Mouse (Mus musculus) 3T3-L1 (cell line): ENCODE results near the gene Hmbs.
"Not testable (repeated sequence)": the region's sequence is repeated elsewhere in the genome, so short reads cannot be mapped to it uniquely, and the experiment has no call there.

Source experiments
- DNase-seq: peaks from one replicate; pipeline ENCODE4 v3.0.0-alpha.2; 2015; ENCODE audit warnings: low read depth, low spot score

Gene Hmbs

GRCm38 (mm10) chr9:44343781-44344421 is at the start of gene Hmbs:
TSS of gene Hmbs (minus strand) at chr9:44344228.
- DNase-seq, result peak; percentile 92

DNA sequence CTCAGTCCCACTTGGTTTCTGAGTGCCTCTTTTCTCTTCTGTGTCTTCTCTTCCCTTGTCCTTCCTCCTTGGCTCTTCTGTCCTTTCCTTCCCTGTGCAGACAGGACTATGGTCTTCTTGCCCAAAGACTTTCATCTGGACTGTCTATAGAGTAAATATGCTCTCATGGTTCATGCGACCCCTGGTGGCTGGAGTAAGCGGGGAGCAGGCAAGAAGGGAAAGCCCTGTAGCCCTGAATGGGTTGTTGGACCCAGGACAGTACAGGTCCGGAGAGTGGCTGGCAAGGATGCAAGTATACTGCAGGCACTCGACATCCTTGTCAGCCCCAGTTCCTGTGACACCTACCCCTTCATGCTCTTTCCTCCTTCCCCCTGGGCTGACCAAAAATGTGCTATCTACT is 47.4 kb upstream of the Hmbs start:
- peak; percentile 77 for DNase-seq

DNA sequence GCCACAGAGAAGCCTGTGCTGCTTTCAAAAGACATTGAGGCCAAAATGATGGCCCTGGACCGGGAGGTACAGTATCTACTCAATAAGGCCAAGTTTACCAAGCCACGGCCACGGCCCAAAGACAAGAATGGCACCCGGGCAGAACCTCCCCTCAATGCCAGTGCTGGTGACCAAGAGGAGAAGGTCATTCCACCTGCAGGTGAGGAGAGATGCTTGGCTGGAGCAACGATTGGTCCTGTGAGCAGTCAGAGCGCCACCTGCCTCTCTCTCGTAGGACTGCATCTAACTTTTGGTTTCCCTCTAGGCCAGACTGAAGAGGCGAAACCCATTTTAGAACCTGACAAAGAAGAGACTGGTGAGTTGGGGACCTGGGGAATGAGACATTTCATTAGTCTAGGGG is 45.2 kb upstream of the Hmbs start:
- peak; percentile 67 for DNase-seq

GRCm38 (mm10) chr9:44387221-44387620 is 43.2 kb upstream of the Hmbs start:
- DNase-seq, result no peak

- DNase-seq, result no peak
These were observed 40.6 kb upstream of the Hmbs start for GRCm38 (mm10) chr9:44384596-44384995.

- DNase-seq, result no peak
These were observed 35.8 kb upstream of the Hmbs start for GRCm38 (mm10) chr9:44379862-44380261.

DNA sequence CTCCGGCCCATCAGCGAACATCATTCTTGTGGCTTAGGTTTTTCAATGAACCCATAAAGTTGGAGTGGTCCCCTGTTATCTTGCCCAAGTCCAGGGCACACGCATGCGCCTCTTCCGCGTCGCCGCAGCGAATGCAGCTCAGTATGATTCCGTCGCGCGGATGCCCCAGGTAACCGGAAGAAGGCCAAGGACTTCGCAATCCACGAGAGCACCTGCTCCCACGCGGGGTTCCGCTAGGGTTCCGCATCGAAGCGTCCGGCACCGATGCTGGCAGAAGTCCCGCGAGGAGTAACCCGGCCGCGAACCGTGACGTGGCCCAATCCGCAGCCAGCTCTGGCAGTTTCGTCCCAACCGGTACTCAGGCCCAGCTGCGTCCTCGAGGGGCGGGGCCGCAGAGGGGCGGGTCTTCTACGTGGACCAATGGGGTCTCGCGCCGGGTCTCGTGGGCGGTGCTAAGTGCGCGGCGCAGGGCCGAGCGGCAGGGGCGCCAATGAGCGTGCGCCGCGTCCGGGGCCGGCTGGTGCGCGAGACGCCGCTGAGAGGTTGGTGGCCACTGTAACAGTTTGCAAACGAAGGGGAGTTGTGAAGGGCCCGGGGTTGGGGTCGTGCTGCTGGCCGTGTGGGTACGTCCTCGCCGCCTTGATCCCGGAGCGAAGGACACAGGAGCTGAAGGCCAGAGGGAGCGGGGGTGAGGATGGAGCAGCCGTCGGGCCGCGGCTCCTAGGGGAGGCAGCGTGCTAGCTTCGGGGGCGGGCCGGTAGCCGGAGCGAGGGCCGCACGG is 35.2 kb upstream of the Hmbs start, which contains the start of gene Hyou1:
Gene Hyou1 (plus strand): TSS at position 437 of the 781 bp plus-strand sequence.
- peak; percentile 96 for DNase-seq

GRCm38 (mm10) chr9:44378153-44378730 is 34.2 kb upstream of the Hmbs start:
- DNase-seq, result no peak

- not testable (repeated sequence) for DNase-seq
These were observed 33.3 kb upstream of the Hmbs start for GRCm38 (mm10) chr9:44377335-44377734.

- no peak for DNase-seq
These were observed 32.1 kb upstream of the Hmbs start for GRCm38 (mm10) chr9:44376141-44376540.

DNA sequence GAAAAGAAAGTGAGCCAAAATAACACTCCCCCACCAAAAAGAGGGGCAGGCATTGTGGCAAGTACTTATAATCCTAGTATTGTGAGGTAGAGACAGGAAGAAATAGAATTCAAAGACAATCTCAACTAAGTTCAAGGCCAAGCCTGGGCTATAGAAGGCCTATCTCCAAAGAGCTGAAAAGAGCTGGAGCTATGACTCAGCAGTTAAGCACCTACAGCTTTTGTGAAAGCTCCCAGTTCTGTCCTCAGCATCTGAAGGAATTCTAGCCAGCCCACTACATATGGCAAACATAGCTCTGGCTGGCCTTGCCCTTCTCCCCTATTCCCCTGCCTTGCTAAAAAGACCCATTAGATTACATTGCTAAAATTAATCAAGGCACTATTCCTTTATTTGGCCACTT is 29.4 kb upstream of the Hmbs start:
- DNase-seq, result no peak

DNA sequence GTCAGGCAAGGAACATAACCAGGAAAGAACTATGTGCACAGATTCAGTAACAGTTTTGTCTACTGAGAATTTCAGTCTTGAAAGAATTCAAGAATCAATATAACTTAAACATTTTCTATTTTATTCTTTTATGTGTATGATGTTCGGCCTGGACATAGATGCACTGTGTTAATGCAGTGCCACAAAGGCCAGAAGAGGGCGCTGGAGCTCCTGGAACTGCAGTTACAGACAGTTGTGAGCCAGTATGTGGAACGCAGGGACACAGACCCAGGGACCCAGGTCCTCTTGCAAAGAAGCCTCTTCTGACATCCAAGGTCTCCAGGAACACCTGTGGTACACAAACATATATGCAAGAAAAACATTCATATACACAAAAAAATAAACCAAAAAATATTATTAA is 20.5 kb upstream of the Hmbs start:
- DNase-seq, result peak; percentile 44

DNA sequence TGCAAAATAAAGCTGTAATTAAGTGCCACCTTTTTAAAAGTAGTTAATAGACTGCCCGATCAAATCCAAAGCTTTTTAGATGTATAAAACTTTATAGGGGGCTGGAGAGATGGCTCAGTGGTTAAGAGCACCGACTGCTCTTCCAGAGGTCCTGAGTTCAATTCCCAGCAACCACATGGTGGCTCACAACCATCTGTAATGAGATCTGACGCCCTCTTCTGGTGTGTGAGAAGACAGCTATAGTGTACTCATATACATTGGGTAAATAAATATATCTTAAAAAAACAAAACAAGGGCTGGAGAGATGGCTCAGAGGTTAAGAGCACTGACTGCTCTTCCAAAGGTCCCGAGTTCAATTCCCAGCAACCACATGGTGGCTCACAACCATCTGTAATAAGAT is 17.9 kb upstream of the Hmbs start:
- not testable (repeated sequence) for DNase-seq

DNA sequence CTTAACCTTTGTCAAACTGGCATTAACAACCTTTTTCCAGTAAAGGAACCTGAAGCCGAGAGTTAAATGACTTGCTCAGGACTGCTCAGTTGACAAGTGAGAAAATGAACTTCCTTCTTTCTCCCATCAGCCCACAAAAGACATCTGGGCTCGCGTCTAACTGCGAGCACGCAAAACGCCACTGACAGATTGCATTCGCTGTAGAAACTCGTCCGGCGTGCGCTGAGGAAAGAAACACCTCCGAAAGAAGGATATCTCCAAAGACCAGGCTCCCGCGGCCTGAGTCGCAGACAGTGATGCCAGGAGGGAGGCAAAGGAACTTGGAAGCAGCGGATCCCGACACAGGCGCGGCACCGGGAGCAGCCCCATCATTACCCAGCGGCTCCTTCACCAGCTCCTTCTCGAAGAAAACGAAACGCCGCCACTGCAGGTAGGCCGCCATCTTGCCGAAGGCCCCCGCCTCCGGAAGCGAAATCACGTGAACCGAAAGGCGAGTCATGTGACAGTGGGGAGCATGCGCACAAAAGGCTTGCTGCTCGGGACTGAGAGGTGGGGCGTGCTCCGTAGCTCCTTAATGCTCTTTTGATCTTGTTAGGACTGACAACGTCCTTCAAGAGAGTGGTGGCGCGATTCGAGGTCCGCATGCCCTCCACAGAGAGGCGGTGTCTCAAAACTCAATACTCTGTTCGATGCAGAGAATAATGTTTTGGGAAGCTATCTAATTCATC is 17.3 kb upstream of the Hmbs start, which contains the start of gene Vps11:
Gene Vps11 (minus strand): TSS at position 481 of the 728 bp plus-strand sequence.
- DNase-seq, result peak; percentile 97

DNA sequence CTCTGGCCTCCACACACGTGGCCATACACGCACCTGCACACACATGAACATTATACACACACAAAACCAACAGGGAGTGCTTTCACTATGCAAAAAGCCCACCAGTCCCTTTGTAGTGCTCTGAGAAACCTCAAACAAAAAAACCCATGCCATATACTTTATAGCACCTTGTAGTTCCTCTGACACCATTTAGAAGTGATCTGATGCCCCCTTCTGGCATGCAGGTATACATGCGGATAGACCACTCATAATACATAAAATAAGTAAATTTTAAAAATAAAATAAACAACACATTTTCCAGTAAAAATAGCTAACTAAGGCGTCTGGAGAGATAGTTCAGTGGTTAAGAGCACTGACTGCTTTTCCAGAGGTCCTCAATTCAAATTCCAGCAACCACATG is 13.2 kb upstream of the Hmbs start:
- DNase-seq, result peak; percentile 53

DNA sequence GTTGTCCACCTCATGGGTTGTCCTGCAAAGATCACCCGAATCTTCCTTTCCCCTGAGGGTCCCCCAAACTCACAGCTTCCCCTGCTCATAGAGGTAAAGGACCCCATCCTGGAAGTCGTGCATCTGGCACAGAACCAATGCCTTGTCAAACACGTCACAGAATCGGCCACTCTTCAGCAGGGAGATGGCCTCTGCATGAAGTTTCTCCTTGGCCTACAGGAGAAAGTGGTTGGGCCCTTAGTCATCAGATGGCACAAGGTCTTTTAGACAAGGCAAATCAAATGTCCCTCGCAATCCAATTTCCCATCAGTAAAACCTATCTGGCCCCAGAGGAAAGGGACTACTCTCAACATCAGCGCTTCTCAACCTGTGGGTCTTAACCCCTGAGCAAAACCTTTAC is 9.1 kb upstream of the Hmbs start:
- no peak for DNase-seq

GRCm38 (mm10) chr9:44352337-44352736 is 8.3 kb upstream of the Hmbs start:
- DNase-seq, result no peak

DNA sequence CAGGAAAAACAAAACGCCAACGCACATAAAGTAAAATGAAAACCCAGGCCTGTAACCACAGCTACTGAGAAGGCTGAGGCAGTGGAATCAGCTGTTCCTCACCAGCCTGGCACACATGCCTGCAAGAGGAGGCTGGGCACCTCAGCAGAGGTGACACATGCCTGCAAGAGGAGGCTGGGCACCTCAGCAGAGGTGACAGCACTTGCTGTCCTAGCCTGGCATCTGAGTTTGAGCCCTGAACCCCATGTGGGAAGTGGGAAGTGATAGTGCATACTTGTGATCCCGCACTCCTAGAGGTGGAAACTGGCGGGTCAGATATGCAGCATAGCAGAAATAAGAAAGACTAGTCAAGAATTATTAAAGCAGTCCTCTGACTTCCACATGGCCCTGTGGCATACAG is 7.4 kb upstream of the Hmbs start:
- no peak for DNase-seq

GRCm38 (mm10) chr9:44348546-44348945 is 4.5 kb upstream of the Hmbs start:
- DNase-seq, result no peak

GRCm38 (mm10) chr9:44347621-44348020 is 3.6 kb upstream of the Hmbs start:
- no peak for DNase-seq

DNA sequence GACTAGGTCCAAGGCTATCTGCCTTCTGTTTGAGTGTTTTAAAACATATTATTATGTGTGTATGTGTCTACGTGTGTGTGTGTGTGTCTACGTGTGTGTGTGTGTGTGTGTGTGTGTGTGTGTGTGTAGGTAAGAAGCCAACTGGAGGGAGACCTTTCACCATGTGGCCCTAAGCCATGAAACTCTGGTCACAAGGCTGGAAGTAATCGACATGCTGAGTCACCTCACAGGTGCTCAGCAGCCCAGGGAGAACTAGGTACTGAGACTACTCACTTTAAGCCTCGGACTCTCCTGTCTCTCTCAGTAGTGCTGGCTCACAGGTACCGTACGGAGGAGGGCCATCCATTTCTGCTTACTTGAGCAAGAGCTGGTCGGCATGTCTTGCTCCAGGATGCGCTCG is 3.1 kb upstream of the Hmbs start:
- DNase-seq, result no peak
